In genomic region chr1:66175041-66175665, GRCm38 (mm10) we compare ENCODE assay signal across 8 mouse cellular contexts. TPM values are rescaled to one million over a fixed set of nuclear protein-coding genes. Genes with fewer than 3 reads are reported as not detected.
DNase-seq lines count a peak whose midpoint lies in the region; ATAC-seq lines count a peak whose summit lies in the region.

Map2 (plus strand) TSS chr1:66175273.

- peak; percentile 94 to 96 for DNase-seq in adrenal gland, adult (ENCODE audit: inconsistent age in 2 of 2, low spot score in 1 of 2)
- DNase-seq in cerebellum, postnatal 4 days (ENCODE audit: low spot score in 2 of 2) = peak; percentile 73 to 84
- DNase-seq in gastrocnemius, adult 8-10 months (ENCODE audit: low spot score in 2 of 2) = peak; percentile 49 to 76
- DNase-seq in left cerebral cortex, adult 18-20 months (ENCODE audit: low spot score in 2 of 2) = peak; percentile 77 to 89
- DNase-seq in lung, postnatal 25 days (ENCODE audit: low spot score) = peak; percentile 85
- DNase-seq in retina, postnatal 7 days (ENCODE audit: low read depth, low spot score) = peak; percentile 78
- DNase-seq in urinary bladder, postnatal 4 days (ENCODE audit: low spot score in 2 of 2) = peak; percentile 73 to 79

- H3K27me3 ChIP-seq in hindbrain, embryonic 16.5 days (replicated peaks; ENCODE audit: control insufficient read depth, insufficient read depth, low read length) = no peaks in the 10 kb centered on the region

- H3K27ac ChIP-seq in hindbrain, embryonic 16.5 days (ENCODE audit: low read depth, low read length) = peak within 1 kb of the TSS; percentile 87

- H3K9me3 ChIP-seq in hindbrain, embryonic 16.5 days (ENCODE audit: control insufficient read depth, low read length) = no peaks in the 10 kb centered on the region

- H3K4me1 ChIP-seq in hindbrain, embryonic 16.5 days (ENCODE audit: control insufficient read depth, insufficient read depth, low read depth, low read length) = peaks cover 13% of the 10 kb centered on the region

- H3K4me2 ChIP-seq in hindbrain, embryonic 16.5 days (ENCODE audit: low read length) = peak within 1 kb of the TSS; percentile 77

- 0% methylated on average over 57 of the region's 61 CpGs for WGBS in hindbrain, embryonic 16.5 days

- H3K4me3 ChIP-seq in hindbrain, embryonic 16.5 days (ENCODE audit: low read length) = peak within 1 kb of the TSS; percentile 96

- H3K9ac ChIP-seq in hindbrain, embryonic 16.5 days (ENCODE audit: low read depth, low read length) = peak within 1 kb of the TSS; percentile 94

- no peaks in the 10 kb centered on the region for H3K36me3 ChIP-seq in hindbrain, embryonic 16.5 days (ENCODE audit: control insufficient read depth, insufficient read depth, low read length)

- ATAC-seq in hindbrain, embryonic 16.5 days = peak; percentile 97

RNA-seq across cellular contexts. Expression of gene Map2, which starts in this region (rescaled TPM):
- total RNA-seq in gastrocnemius, adult 8-10 months (2022) = 1 to 10 TPM; 1.6 to 3.2 (median 2.1) TPM
- polyA plus RNA-seq in hindbrain, embryonic 16.5 days (2015; fragmentation: Nextera tagmentation; extraction: Ambion mirVana) = 309 and 355 TPM in 2 replicates
- total RNA-seq in left cerebral cortex, adult 18-20 months (2021) = 1,000 to 10,000 TPM in 1 of 2 experiments, 100 to 1,000 TPM in 1; 953 to 1,010 TPM

Comparison
In these comparisons a context has a peak if more than half of its experiments do, and no peak if none do; other contexts are left out.
1. Peak in every context shown above with its lines: DNase-seq, ATAC-seq, H3K4me3 ChIP-seq and H3K27ac ChIP-seq.
2. RNA of gene Map2 (total RNA-seq): 953 to 1,010 TPM in left cerebral cortex, adult 18-20 months; 1.6 to 3.2 TPM in gastrocnemius, adult 8-10 months; every median in the first group is over 100 times any median in the second.